Mouse (Mus musculus): ENCODE measurements around the gene Adamts13. TPM values are rescaled to one million over a fixed set of nuclear protein-coding genes. Genes with fewer than 3 reads are reported as not detected.

The Adamts13 gene
- total RNA-seq, 2 experiments from 2014 or later: 0.77 to 1.8 TPM

- peak; percentile 95 to 96 for DNase-seq (ENCODE audit: low spot score in 2 of 2)
- intact Hi-C loops (cut with DNase I): loop anchor here (1.0 to 5.0 kb wide), 2 partner anchors 43 to 62 kb away; partner anchors contain the start of genes Cacfd1 and Surf6
Measured at GRCm38 (mm10) chr2:26963923-26964723, 9.1 kb upstream of the Adamts13 start, which contains the start of gene Rexo4. Rexo4 (minus strand) TSS chr2:26964386.

DNA sequence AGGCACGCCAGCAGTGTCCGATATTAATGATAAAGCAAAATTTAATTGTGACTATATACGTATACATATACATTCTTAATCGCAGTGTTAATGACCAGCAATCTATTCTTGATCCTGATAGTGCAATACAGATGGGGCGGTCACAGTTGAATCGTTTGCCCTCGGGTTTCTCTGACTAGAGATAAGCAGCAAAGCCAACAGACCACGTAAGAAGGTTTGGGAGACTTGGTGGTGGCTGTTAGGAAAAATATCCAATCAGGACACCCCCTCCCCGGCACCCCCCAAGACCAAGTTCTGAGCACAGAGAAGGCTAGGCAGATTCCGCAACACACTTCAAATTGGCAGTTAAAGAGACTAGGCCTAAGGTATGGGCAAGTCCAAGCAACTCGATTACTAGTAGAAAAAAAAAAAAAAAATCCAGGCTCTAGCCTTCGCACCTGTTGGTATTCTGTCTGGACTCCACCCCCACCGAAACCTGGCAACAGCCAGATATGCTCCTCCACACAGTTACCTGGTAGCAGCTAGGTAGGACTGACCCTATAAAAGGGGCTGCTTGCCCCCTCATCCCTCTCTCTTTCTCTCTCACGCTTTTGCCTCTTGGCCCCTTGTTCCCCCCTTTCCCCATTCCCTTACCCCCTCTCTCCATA lies 8.4 kb upstream of the Adamts13 start:
- no peak for DNase-seq (ENCODE audit: low spot score in 2 of 2)
- intact Hi-C loops (cut with DNase I): loop anchor here (1.0 to 5.0 kb wide), 2 partner anchors 42 to 63 kb away; partner anchors contain the start of genes Cacfd1 and Surf6

- intact Hi-C loops (cut with DNase I): no loop called here
- no peak for DNase-seq (ENCODE audit: low spot score in 2 of 2)
Measured at GRCm38 (mm10) chr2:26967262-26967661, 6.0 kb upstream of the Adamts13 start.

- DNase-seq (ENCODE audit: low spot score in 2 of 2): no peak
- intact Hi-C loops (cut with DNase I): no loop called here
Measured at GRCm38 (mm10) chr2:26973960-26974359, 744 bp downstream of the Adamts13 start.

- intact Hi-C loops (cut with DNase I): no loop called here
- no peak for DNase-seq (ENCODE audit: low spot score in 2 of 2)
Measured at GRCm38 (mm10) chr2:26980361-26980760, 7.1 kb downstream of the Adamts13 start.

DNA sequence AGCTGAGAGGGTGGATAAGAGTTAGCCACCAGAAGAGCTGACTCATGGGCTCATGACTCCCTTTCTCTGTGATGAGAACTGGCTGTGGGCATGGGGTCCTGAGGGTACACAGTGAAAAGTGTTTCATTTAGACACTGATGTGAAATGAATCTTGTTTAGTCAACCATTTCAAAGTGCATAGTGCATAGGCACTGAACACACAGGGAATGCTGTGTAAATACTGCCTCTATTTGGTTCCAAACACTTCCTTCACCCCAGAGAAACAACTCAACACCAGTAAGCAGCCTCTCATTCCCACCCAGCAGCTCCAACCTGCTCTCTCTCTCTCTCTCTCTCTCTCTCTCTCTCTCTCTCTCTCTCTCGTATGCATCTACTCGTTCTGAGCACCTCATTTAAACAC lies 11.0 kb downstream of the Adamts13 start:
- intact Hi-C loops (cut with DNase I): no loop called here
- DNase-seq (ENCODE audit: low spot score in 2 of 2): no peak

GRCm38 (mm10) chr2:26984640-26985039 lies 11.4 kb downstream of the Adamts13 start:
- DNase-seq (ENCODE audit: low spot score in 2 of 2): no peak
- intact Hi-C loops (cut with DNase I): no loop called here

DNA sequence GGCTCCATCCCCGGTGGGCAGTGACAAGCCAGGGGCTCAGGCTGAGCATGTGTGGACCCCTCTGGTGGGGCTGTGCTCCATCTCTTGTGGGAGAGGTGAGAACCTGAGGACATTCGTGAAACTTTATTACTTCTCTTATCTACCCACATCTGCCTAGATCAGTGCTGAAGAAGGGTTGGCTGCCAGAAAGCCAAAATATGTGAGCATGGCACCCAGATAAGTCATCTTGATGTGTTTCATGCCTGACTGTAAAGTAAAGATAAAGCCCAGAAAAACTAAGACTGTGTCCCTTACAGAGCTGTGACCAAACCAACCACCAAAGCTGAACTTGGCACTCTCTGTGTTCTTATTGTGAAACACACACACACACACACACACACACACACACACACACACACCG lies 20.7 kb downstream of the Adamts13 start:
- intact Hi-C loops (cut with DNase I): no loop called here
- no peak for DNase-seq (ENCODE audit: low spot score in 2 of 2)

- no peak for DNase-seq (ENCODE audit: low spot score in 2 of 2)
- intact Hi-C loops (cut with DNase I): no loop called here
Measured at GRCm38 (mm10) chr2:26997498-26997897, 24.3 kb downstream of the Adamts13 start.

DNA sequence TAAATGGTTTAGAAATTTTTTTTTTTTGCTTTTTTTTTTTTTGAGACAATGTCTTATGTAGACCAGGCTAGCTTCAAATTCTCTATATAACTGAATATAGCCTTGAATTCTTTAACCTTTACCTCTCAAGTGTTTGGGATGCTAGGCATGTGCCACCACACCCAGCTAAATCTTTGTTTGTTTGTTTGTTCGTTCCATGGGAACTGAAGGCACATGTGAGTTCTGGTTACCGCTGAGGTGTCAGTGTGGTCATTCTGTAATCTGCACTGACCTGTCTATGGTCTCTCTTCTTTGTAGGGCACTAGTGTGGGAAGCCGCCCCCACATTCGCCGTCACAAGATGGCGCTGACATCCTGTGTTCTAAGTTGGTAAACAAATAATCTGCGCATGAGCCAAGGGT lies 24.8 kb downstream of the Adamts13 start:
- intact Hi-C loops (cut with DNase I): no loop called here
- no peak for DNase-seq (ENCODE audit: low spot score in 2 of 2)

GRCm38 (mm10) chr2:27006255-27006654 lies 33.0 kb downstream of the Adamts13 start:
- intact Hi-C loops (cut with DNase I): loop anchor here (5.0 kb wide), 2 partner anchors 44 to 74 kb away; partner anchors contain the start of genes Rexo4, Stkld1 and Surf4
- no peak for DNase-seq (ENCODE audit: low spot score in 2 of 2)

- intact Hi-C loops (cut with DNase I): loop anchor here (5.0 kb wide), 2 partner anchors 45 to 75 kb away; partner anchors contain the start of genes Rexo4, Stkld1 and Surf4
- DNase-seq (ENCODE audit: low spot score in 2 of 2): no peak
Measured at GRCm38 (mm10) chr2:27007701-27008100, 34.5 kb downstream of the Adamts13 start.

- intact Hi-C loops (cut with DNase I): loop anchor here (5.0 to 10.0 kb wide), 3 partner anchors 47 to 375 kb away; partner anchors contain the start of genes Rexo4, Stkld1 and Surf4
- peak; percentile 90 for DNase-seq (ENCODE audit: low spot score in 2 of 2)
Measured at GRCm38 (mm10) chr2:27009714-27010244, 36.6 kb downstream of the Adamts13 start, which contains the start of gene Cacfd1. Cacfd1 (plus strand) TSS chr2:27009926.

GRCm38 (mm10) chr2:27017802-27018201 lies 44.6 kb downstream of the Adamts13 start:
- peak; percentile 56 to 71 for DNase-seq (ENCODE audit: low spot score in 2 of 2)

GRCm38 (mm10) chr2:27019530-27019929 lies 46.3 kb downstream of the Adamts13 start:
- DNase-seq (ENCODE audit: low spot score in 2 of 2): no peak
- intact Hi-C loops (cut with DNase I): loop anchor here (10.0 kb wide), 1 partner anchor 385 kb away; no protein-coding TSS in a partner anchor

More at GRCm38 (mm10) chr2:27017802-27018201, 44.6 kb downstream of the Adamts13 start:
- intact Hi-C loops (cut with DNase I): loop anchor here (10.0 kb wide), 1 partner anchor 383 kb away; no protein-coding TSS in a partner anchor

- intact Hi-C loops (cut with DNase I): no loop called here
- no peak for DNase-seq (ENCODE audit: low spot score in 2 of 2)
Measured at GRCm38 (mm10) chr2:27021103-27021502, 47.9 kb downstream of the Adamts13 start.

GRCm38 (mm10) chr2:27022612-27023011 lies 49.4 kb downstream of the Adamts13 start:
- no peak for DNase-seq (ENCODE audit: low spot score in 2 of 2)
- intact Hi-C loops (cut with DNase I): no loop called here

DNA sequence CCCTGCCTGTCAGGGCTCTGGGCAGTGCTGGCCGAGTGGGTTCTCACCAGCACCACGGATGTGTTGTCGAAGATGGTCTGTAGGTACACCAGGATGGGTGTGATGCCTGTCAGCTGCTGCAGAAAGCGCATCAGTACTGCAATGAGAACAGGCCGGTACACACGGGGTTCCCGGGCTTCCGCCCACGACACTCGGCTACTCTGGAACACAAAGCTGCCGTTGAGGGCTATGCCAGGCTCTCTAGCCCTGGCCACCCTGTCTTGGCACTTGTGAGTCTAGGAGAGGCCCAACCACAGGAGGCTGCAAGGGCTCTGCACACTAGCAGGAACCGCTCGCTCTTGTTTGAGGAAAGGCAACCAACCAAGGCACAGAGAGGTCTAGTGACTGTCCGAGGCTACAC lies 50.9 kb downstream of the Adamts13 start:
- DNase-seq (ENCODE audit: low spot score in 2 of 2): no peak
- intact Hi-C loops (cut with DNase I): no loop called here

DNA sequence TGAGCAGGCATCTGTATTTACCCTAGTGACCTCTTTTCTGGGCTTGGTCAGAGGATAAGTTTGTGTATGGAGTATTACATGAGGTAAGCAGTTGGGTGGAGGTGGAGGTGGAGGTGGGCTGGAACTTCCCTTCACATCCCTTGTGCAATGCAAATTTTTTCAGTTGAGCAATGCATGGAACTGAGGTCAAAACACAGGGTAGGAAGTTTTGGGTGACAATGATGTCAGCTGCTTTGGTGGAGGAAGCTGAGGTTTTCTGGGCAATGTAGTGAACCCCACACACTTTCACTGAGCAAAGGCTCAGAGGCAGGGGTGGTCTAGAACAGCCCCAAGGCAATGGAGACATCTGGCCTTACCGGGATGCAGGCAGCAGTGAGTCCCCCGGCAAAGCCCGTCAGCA lies 52.3 kb downstream of the Adamts13 start:
- intact Hi-C loops (cut with DNase I): loop anchor here (5.0 kb wide), 1 partner anchor 108 kb away; the partner anchor contains the start of genes Surf1 and Surf2

GRCm38 (mm10) chr2:27026332-27026731 lies 53.1 kb downstream of the Adamts13 start:
- no peak for DNase-seq (ENCODE audit: low spot score in 2 of 2)
- intact Hi-C loops (cut with DNase I): loop anchor here (5.0 kb wide), 1 partner anchor 109 kb away; the partner anchor contains the start of genes Surf1 and Surf2

More for the DNA sequence above, 52.3 kb downstream of the Adamts13 start:
- DNase-seq (ENCODE audit: low spot score in 2 of 2): no peak

Measured in left cerebral cortex, postnatal 36 days (tissue).